Mouse (Mus musculus) left cerebral cortex, adult 18-20 months (tissue): ENCODE measurements around the gene Tmc4. TPM values are rescaled to one million over a fixed set of nuclear protein-coding genes. Genes with fewer than 3 reads are reported as not detected.

ENCODE experiments used
- DNase-seq, 2 experiments: peaks; one replicate each; pipeline ENCODE4 v3.0.0; 2021 to 2022; ENCODE audit warnings: low spot score in 2 of 2, mixed read lengths in 1 of 2
- microRNA-seq, 2 experiments: library from miRNA; unstranded; fragments of <30 nt; microRNA quantifications; one replicate each; pipeline ENCODE4 v1.2.0; 2021
- total RNA-seq, 2 experiments: library from RNA; stranded (reverse); gene quantifications; 2 replicates each; pipeline ENCODE4 v1.2.3; 2021

Gene Tmc4
- total RNA-seq, 2 experiments from 2014 or later, result 7.9 to 10.8 TPM

DNA sequence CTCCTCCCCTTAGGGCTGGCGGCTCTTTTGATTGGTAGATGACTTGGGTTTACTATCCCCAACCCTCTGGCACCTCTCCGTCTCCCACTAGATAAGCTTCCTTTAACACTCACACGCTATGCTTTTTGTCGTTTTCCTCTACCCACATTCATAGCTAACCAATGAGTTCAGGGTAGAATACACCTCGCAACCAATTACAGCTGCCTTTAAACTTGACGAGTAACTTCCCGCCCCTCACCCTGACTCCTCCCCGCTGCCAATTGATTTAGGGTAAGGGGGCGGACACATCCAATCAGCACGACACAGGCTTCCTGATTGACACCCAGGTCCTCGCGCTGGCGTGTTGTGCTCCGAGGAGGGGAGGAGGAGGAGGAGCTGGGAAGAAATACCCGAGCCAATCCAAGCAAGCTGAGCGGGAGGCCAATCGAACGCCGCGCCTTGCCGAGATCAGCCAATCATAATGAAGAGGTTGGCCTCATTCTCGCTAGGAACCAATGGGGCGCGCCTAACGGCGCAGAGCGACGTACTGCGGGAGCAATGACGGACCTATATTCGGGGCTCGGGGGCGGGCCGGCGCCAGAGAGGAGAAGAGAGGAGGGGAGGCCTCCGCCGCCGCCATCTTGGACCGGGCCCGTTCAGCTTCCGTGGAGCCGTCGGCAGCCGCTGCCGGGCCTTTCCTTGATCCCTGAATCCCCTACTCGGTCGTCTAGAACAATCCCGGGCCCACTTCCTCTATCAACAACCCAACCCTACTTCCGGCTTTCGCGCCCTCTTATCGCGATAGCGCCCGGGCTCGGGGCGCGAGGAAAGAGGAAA is 32.5 kb downstream of the Tmc4 start, which contains the start of gene Cnot3:
Cnot3 (plus strand) TSS at position 597 of the 816 bp plus-strand sequence.
- peak; percentile 95 to 98 for DNase-seq

DNA sequence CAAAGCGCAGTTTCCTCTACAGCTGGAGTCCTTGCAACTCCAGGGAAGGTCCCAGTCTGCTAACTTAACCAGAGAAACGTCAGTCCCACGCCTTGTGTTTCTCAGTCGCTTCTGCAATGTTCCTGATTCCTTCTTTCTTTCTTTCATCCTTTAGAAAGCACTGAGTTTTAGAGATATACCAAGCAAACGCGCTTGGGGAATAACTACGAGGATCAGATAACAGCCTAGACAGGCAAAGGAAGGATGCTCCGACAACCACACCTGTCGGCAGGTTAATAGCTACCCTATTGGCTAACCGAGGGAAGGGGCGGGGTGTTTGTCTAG is 33.0 kb downstream of the Tmc4 start:
- no peak for DNase-seq

DNA sequence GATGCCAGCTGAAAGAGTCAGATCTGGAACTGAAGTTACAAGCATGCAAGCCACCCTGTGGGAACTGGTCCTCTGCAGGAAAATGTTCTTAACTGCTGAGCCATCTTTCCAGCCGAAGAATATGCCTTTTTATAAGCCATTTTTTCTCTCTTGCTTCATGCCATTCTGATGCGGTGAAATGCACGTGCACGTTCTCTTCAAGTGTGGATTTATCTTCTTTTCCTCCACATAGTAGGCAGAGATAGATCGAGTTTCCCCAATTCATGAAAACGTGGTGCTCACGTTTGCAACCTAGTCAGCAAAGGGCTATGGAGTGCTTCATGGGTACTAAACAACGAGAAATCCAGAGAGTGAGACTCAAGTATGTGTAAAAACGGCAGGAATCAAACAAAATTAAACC is 33.5 kb downstream of the Tmc4 start:
- no peak for DNase-seq

DNA sequence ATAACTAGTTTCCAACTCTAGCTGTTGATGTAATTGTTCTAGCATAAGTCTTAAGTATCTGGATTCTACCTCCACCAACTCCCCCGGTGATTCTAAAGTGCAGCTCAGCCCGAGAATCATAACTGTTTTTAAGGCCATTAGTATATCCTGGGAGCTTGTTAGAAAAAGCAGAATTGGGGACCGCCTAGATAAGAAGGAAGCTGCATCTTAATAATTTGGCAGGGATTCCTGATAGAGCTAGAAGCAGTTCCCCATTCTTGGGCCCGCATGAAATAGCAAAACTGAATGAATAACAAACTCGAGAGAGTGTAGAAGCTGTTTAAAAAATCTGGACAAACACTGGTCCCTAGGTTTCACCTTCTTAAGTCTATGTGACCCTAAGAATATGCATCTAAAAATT is 33.9 kb downstream of the Tmc4 start:
- no peak for DNase-seq

DNA sequence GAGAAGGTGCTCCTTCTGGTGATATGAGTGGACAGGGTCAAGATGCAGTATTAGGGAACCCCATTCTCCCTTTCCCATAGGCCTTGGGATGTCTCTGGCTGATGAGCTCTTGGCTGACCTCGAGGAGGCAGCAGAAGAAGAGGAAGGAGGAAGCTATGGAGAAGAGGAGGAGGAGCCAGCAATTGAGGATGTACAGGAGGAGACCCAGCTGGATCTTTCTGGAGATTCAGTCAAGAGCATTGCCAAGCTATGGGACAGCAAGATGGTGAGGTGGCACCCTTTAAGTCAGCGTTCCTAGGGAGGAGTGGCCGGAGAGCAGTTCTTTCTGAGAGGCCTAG is 46.9 kb downstream of the Tmc4 start:
- no peak for DNase-seq

DNA sequence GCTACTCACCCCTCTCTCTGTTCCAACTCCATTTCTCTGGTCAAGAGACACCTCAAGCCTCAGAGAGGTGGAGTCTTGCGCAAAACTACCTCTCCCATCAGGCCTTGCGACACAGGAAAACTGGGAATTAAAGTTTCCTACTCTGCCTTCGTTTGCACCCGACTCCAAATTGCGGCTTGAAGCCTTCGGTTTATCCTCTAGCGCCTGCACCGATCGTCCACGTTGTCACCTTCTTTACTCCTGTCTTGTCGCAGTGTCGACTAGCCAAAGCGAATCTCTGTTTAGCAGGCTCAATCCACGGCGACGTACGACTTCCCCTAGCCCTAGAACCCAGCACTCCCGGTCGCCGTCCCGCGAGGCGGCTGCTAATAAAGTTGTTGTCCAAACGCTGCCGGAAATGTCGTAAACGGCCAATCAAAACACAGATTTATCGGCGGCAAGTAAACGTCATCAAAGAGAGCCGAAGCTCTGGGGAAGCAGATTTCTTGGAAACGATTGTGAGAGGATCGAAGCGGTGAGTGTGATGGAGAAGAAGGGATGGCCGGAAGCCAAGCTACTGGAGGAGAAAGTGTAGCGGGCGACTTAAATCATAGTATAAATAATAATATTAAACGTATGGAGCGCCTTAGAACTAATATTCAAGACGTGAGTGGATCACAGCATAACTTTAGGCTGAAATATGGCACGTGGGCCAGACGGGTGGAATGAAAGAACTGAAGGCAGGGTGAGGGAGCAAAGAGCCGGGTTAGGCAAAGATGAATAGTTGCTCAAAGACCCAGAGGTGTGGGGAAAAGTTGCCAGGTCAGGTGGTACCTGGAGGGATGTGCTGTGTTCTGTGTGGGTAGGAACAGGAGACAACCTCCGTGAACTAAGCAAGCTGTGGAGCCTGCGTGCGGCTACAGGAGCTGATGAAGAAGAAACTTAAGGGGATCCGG is 47.5 kb downstream of the Tmc4 start, which contains the start of the genes Tfpt and Prpf31:
Tfpt (minus strand) TSS at position 387 of the 935 bp plus-strand sequence.
Prpf31 (plus strand) TSS at position 443 of the 935 bp plus-strand sequence.
- peak; percentile 93 to 95 for DNase-seq

DNA sequence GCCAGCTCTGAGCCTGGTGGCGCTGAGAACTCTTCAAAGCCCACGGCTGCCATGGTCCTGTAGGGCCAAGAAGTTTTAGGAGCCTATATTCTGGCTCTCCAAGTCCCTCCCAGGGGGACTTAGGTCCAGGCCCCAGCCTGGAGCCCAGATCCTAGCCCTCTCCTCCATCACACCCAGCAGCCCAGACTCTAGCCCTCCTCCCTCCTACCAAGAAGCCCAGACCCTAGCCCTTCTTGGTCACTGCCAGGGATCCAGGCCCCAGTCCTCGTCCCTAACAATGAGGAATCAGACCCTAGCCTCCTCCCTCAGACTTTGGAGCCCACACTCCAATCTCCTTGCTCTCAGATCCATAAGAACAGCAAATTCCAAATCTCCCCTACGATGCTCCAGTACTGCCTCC is 48.3 kb downstream of the Tmc4 start:
- DNase-seq, result no peak

DNA sequence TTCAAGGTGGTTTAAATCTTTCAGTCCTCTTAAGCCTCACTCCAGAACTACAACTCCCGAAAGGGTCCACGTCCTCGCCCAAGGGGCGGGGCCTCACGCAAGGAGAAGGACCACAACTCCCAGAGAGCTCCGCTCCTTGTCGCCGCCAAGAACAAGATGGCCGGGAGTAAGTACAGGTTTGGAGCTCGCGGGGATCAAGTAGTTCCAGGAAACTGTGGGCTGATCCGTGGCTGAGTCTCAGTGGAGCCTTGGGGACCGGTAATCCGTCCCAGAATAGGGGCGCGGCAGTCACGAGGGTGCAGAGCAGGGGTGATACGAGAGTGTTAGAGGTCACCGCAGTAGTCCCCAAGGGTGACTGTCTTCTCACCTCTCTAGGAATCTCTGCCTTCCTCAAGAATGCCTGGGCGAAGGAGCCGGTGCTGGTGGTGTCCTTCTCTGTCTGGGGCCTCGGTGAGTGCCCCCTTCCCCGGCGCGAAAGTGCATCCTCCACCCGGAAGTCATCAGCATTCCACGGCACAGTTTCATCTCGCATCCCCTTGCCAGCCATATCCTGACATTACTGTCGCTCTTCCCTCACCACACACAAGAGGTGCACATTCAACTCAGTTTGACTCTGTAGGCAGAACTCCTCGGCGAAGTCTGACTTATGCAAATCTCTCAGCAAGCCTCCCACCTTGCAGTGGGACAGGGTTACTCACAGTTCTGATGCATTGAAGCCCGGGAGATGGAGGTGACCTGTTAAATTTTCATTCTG is 59.9 kb downstream of the Tmc4 start, which contains the start of gene Ndufa3:
Ndufa3 (plus strand) TSS at position 132 of the 754 bp plus-strand sequence.
- DNase-seq, result peak; percentile 89 to 92

DNA sequence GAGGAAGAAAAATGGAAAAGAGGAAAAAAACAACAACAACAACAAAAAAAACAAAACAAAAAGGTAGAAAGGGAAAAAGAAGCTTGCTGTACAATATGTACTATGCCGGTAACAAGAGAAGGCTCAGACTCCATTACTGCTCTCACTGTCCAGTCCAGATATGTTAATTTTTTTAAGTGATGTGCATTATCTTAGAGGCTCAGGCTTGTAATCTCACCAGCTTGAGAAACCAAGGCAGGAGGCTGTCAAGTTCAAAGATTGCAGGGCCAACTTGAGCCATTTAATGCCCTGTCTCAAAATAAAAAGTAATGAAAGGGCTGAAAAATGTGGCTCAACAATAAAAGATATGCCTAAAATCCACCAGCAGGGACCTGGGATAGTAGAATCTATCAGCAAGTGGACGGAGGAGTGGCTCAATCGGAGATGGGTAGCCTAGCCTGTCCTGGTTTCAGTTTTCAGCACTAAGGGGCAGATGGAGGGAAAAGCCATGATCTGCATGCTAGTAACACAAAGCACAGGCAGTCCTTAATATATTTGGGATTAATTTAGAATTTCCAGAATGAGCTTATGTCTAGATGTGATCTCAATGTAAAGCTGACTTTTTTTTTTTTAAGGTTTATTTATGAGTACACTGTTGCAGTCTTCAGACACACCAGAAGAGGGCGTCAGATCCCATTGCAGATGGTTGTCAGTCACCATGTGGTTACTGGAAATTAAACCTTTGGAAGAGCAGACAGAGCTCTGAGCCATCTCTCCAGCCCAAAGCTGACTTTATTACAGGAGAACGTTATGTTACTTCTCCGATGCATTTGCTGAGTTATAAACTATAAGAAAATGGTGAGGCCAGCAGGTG is 60.7 kb downstream of the Tmc4 start:
- DNase-seq, result peak in 1 of 2 experiments; percentile 49

DNA sequence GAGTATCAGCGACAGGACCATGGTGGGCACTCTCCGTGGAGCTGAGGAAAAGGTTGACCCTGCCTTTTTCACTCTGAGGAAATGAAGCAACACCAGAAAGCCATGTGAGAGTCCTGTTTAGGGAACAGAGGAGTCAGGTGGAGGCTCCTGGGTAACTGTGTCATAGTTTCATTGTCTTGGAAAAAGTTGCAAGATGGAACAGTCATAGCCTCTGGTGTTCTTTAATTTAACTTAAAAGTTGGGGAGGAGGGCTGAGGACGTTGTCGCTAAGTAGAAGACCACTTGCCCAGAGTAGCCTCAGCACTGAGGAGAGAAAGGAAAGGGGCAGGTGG is 61.3 kb downstream of the Tmc4 start, which contains the start of gene Oscar:
Oscar (minus strand) TSS at position 101 of the 332 bp plus-strand sequence.
- DNase-seq, result no peak

Small RNA genes within 50 kb of the gene (microRNA-seq; reads per million reads assigned to microRNA genes)
- 4.2 to 10.7 reads per million in 2 experiments for gene Mir3572

Other genes starting within 250 kb of the Tmc4 start
- gene Tarm1, start 174.9 kb downstream of the Tmc4 start, total RNA-seq, result not detected
- 1 to 10 TPM in 1 of 2 experiments, under 1 TPM in 1; 0.87 to 1.1 TPM for gene Oscar, start 61.4 kb downstream of the Tmc4 start, total RNA-seq
- gene Ndufa3, start 60.2 kb downstream of the Tmc4 start, total RNA-seq, result 100 to 1,000 TPM; 543 to 558 TPM
- 10 to 100 TPM; 37.0 to 39.4 TPM for gene Tfpt, start 47.6 kb downstream of the Tmc4 start, total RNA-seq
- 10 to 100 TPM; 53.0 to 55.2 TPM for gene Prpf31, start 47.6 kb downstream of the Tmc4 start, total RNA-seq
- 10 to 100 TPM; 48.4 to 59.5 TPM for gene Cnot3, start 32.3 kb downstream of the Tmc4 start, total RNA-seq
- gene Leng1, start 11.7 kb downstream of the Tmc4 start, total RNA-seq, result 1 to 10 TPM; 6.7 to 6.8 TPM
- 10 to 100 TPM; 78.5 to 90.0 TPM for gene Tsen34, start 15.3 kb upstream of the Tmc4 start, total RNA-seq
- 100 to 1,000 TPM; 226 to 235 TPM for gene Mboat7, start 16.0 kb upstream of the Tmc4 start, total RNA-seq
- 100 to 1,000 TPM; 337 to 359 TPM for gene Rps9, start 26.4 kb upstream of the Tmc4 start, total RNA-seq
- under 1 TPM; 0.21 to 0.37 TPM for gene Pirb, start 42.8 kb upstream of the Tmc4 start, total RNA-seq
- not detected for gene Gm15448, start 148.1 kb upstream of the Tmc4 start, total RNA-seq
- under 1 TPM in 1 of 2 experiments, not detected in 1; 0.16 TPM for gene Pira2, start 167.5 kb upstream of the Tmc4 start, total RNA-seq
- gene Gm14548, start 220.6 kb upstream of the Tmc4 start, total RNA-seq, result not detected
- gene Lilra6, start 237.9 kb upstream of the Tmc4 start, total RNA-seq, result under 1 TPM in 1 of 2 experiments, not detected in 1; 0.16 TPM